Mouse (Mus musculus): Measurements from ENCODE around the gene Tagap1. TPM values are rescaled to one million over a fixed set of nuclear protein-coding genes. Genes with fewer than 3 reads are reported as not detected.
"Not testable (repeated sequence)": the region's sequence is repeated elsewhere in the genome, so short reads cannot be mapped to it uniquely, and the experiment has no call there.

The Tagap1 gene
- total RNA-seq (2014; rRNA removed) (6.8 and 7.0 TPM in 2 replicates), polyA plus RNA-seq (2012; rRNA removed) (6.9 and 10.9 TPM in 2 replicates)

GRCm38 (mm10) chr17:6960776-6961175 is at the start of gene Tagap1:
Tagap1 (minus strand) TSS chr17:6961156.
- Histone ChIP-seq H3K9ac (ENCODE audit: low read depth, low read length) (peak within 1 kb of the TSS; percentile 82), H3K27ac (replicated peaks; ENCODE audit: insufficient read depth, low read depth, low read length) (peak within 1 kb of the TSS; percentile 76), H3K4me3 (ENCODE audit: insufficient read depth, low read depth, low read length) (peak within 1 kb of the TSS; percentile 67)
- not testable (repeated sequence) for H3K79me2 ChIP-seq (ENCODE audit: control insufficient read depth, insufficient read depth, low read length); H3K4me1 ChIP-seq (ENCODE audit: control insufficient read depth, insufficient read depth, low read length); H3K27me3 ChIP-seq (ENCODE audit: control insufficient read depth, insufficient read depth, low read length); H3K36me3 ChIP-seq (ENCODE audit: control insufficient read depth, insufficient read depth, low read length)
- peak; percentile 27 for DNase-seq (ENCODE audit: extremely low read depth, low read depth, low spot score)
- WGBS, result 2% methylated on average over 36 of the region's 51 CpGs

- not testable (repeated sequence) for H3K4me3 ChIP-seq (ENCODE audit: insufficient read depth, low read depth, low read length); H3K27ac ChIP-seq (replicated peaks; ENCODE audit: insufficient read depth, low read depth, low read length); H3K9ac ChIP-seq (ENCODE audit: low read depth, low read length); DNase-seq (ENCODE audit: extremely low read depth, low read depth, low spot score); H3K36me3 ChIP-seq (ENCODE audit: control insufficient read depth, insufficient read depth, low read length); H3K79me2 ChIP-seq (ENCODE audit: control insufficient read depth, insufficient read depth, low read length); H3K27me3 ChIP-seq (ENCODE audit: control insufficient read depth, insufficient read depth, low read length); H3K4me1 ChIP-seq (ENCODE audit: control insufficient read depth, insufficient read depth, low read length)
- 63% methylated on average over 5 of the region's 9 CpGs for WGBS
These were observed 48.9 kb upstream of the Tagap1 start for GRCm38 (mm10) chr17:7009901-7010300.

GRCm38 (mm10) chr17:7009440-7009839 is 48.5 kb upstream of the Tagap1 start:
- H3K79me2 ChIP-seq (ENCODE audit: control insufficient read depth, insufficient read depth, low read length); H3K4me3 ChIP-seq (ENCODE audit: insufficient read depth, low read depth, low read length); DNase-seq (ENCODE audit: extremely low read depth, low read depth, low spot score); H3K27ac ChIP-seq (replicated peaks; ENCODE audit: insufficient read depth, low read depth, low read length); H3K27me3 ChIP-seq (ENCODE audit: control insufficient read depth, insufficient read depth, low read length); H3K4me1 ChIP-seq (ENCODE audit: control insufficient read depth, insufficient read depth, low read length); H3K36me3 ChIP-seq (ENCODE audit: control insufficient read depth, insufficient read depth, low read length); H3K9ac ChIP-seq (ENCODE audit: low read depth, low read length): not testable (repeated sequence)
- no CpG with 5 or more reads among the region's 7 CpGs for WGBS

GRCm38 (mm10) chr17:7008885-7009284 is 47.9 kb upstream of the Tagap1 start:
- not testable (repeated sequence) for H3K4me1 ChIP-seq (ENCODE audit: control insufficient read depth, insufficient read depth, low read length); DNase-seq (ENCODE audit: extremely low read depth, low read depth, low spot score); H3K4me3 ChIP-seq (ENCODE audit: insufficient read depth, low read depth, low read length); H3K9ac ChIP-seq (ENCODE audit: low read depth, low read length); H3K36me3 ChIP-seq (ENCODE audit: control insufficient read depth, insufficient read depth, low read length); H3K79me2 ChIP-seq (ENCODE audit: control insufficient read depth, insufficient read depth, low read length); H3K27me3 ChIP-seq (ENCODE audit: control insufficient read depth, insufficient read depth, low read length); H3K27ac ChIP-seq (replicated peaks; ENCODE audit: insufficient read depth, low read depth, low read length)

GRCm38 (mm10) chr17:7005646-7006045 is 44.7 kb upstream of the Tagap1 start:
- not testable (repeated sequence) for H3K27ac ChIP-seq (replicated peaks; ENCODE audit: insufficient read depth, low read depth, low read length); H3K79me2 ChIP-seq (ENCODE audit: control insufficient read depth, insufficient read depth, low read length); H3K4me3 ChIP-seq (ENCODE audit: insufficient read depth, low read depth, low read length); H3K4me1 ChIP-seq (ENCODE audit: control insufficient read depth, insufficient read depth, low read length); H3K27me3 ChIP-seq (ENCODE audit: control insufficient read depth, insufficient read depth, low read length); DNase-seq (ENCODE audit: extremely low read depth, low read depth, low spot score); H3K36me3 ChIP-seq (ENCODE audit: control insufficient read depth, insufficient read depth, low read length); H3K9ac ChIP-seq (ENCODE audit: low read depth, low read length)
- WGBS, result 66% methylated on average over 4 of the region's 4 CpGs

GRCm38 (mm10) chr17:7003392-7003791 is 42.4 kb upstream of the Tagap1 start:
- H3K4me1 ChIP-seq (ENCODE audit: control insufficient read depth, insufficient read depth, low read length); DNase-seq (ENCODE audit: extremely low read depth, low read depth, low spot score); H3K27me3 ChIP-seq (ENCODE audit: control insufficient read depth, insufficient read depth, low read length); H3K4me3 ChIP-seq (ENCODE audit: insufficient read depth, low read depth, low read length); H3K9ac ChIP-seq (ENCODE audit: low read depth, low read length); H3K27ac ChIP-seq (replicated peaks; ENCODE audit: insufficient read depth, low read depth, low read length); H3K36me3 ChIP-seq (ENCODE audit: control insufficient read depth, insufficient read depth, low read length); H3K79me2 ChIP-seq (ENCODE audit: control insufficient read depth, insufficient read depth, low read length): not testable (repeated sequence)
- no CpG with 5 or more reads among the region's 3 CpGs for WGBS

GRCm38 (mm10) chr17:7001790-7002585 is 41.0 kb upstream of the Tagap1 start:
- not testable (repeated sequence) for H3K79me2 ChIP-seq (ENCODE audit: control insufficient read depth, insufficient read depth, low read length); H3K27me3 ChIP-seq (ENCODE audit: control insufficient read depth, insufficient read depth, low read length); H3K4me1 ChIP-seq (ENCODE audit: control insufficient read depth, insufficient read depth, low read length); H3K27ac ChIP-seq (replicated peaks; ENCODE audit: insufficient read depth, low read depth, low read length); DNase-seq (ENCODE audit: extremely low read depth, low read depth, low spot score); H3K9ac ChIP-seq (ENCODE audit: low read depth, low read length); H3K4me3 ChIP-seq (ENCODE audit: insufficient read depth, low read depth, low read length); H3K36me3 ChIP-seq (ENCODE audit: control insufficient read depth, insufficient read depth, low read length)
- 83% methylated on average over 9 of the region's 12 CpGs for WGBS

GRCm38 (mm10) chr17:6997778-6998490 is 37.0 kb upstream of the Tagap1 start:
- H3K4me1 ChIP-seq (ENCODE audit: control insufficient read depth, insufficient read depth, low read length); DNase-seq (ENCODE audit: extremely low read depth, low read depth, low spot score); H3K27me3 ChIP-seq (ENCODE audit: control insufficient read depth, insufficient read depth, low read length); H3K9ac ChIP-seq (ENCODE audit: low read depth, low read length); H3K36me3 ChIP-seq (ENCODE audit: control insufficient read depth, insufficient read depth, low read length); H3K79me2 ChIP-seq (ENCODE audit: control insufficient read depth, insufficient read depth, low read length); H3K27ac ChIP-seq (replicated peaks; ENCODE audit: insufficient read depth, low read depth, low read length); H3K4me3 ChIP-seq (ENCODE audit: insufficient read depth, low read depth, low read length): not testable (repeated sequence)
- WGBS, result 82% methylated on average over 1 of the region's 7 CpGs

- DNase-seq (ENCODE audit: extremely low read depth, low read depth, low spot score), result not testable (repeated sequence)
These were observed 35.9 kb upstream of the Tagap1 start for GRCm38 (mm10) chr17:6996826-6997225.

More at GRCm38 (mm10) chr17:6996826-6997225, 35.9 kb upstream of the Tagap1 start:
- not testable (repeated sequence) for H3K79me2 ChIP-seq (ENCODE audit: control insufficient read depth, insufficient read depth, low read length); H3K27me3 ChIP-seq (ENCODE audit: control insufficient read depth, insufficient read depth, low read length); H3K36me3 ChIP-seq (ENCODE audit: control insufficient read depth, insufficient read depth, low read length); H3K9ac ChIP-seq (ENCODE audit: low read depth, low read length); H3K4me3 ChIP-seq (ENCODE audit: insufficient read depth, low read depth, low read length); H3K4me1 ChIP-seq (ENCODE audit: control insufficient read depth, insufficient read depth, low read length); H3K27ac ChIP-seq (replicated peaks; ENCODE audit: insufficient read depth, low read depth, low read length)
- WGBS, result 73% methylated on average over 8 of the region's 8 CpGs
